Mouse (Mus musculus) C2C12 (cell line): Measurements from ENCODE around the gene Scfd2.

Source experiments
- CTCF ChIP-seq: IDR thresholded peaks from one replicate; pipeline ENCODE4 v1.5.1; 2011; ENCODE audit not compliant: control insufficient read depth, insufficient read depth, insufficient read length
- MAX ChIP-seq: IDR thresholded peaks from one replicate; pipeline ENCODE4 v1.6.1; 2011; ENCODE audit warnings: mild to moderate bottlenecking, control low read depth

GRCm38 (mm10) chr5:74469620-74470019 lies 61.9 kb downstream of the Scfd2 start:
- TF ChIP-seq CTCF: no peak
- TF ChIP-seq MAX: no peak
